Mouse (Mus musculus) c-Kit-positive CD71-positive TER-119-negative erythroid progenitor cells, embryonic 14.5 days (primary cell): ENCODE data around the gene Gmpr.

Source experiments
- DNase-seq: peaks from one replicate; pipeline ENCODE4 v3.0.0-alpha.2; 2013; ENCODE audit warnings: low read depth

Gene Gmpr

GRCm38 (mm10) chr13:45505546-45505945 lies 1.7 kb upstream of the Gmpr start:
- no peak for DNase-seq

GRCm38 (mm10) chr13:45508495-45508894 lies 1.3 kb downstream of the Gmpr start:
- no peak for DNase-seq

- no peak for DNase-seq
These were observed 2.1 kb downstream of the Gmpr start for GRCm38 (mm10) chr13:45509366-45509765.

GRCm38 (mm10) chr13:45511706-45512435 lies 4.6 kb downstream of the Gmpr start:
- DNase-seq = peak; percentile 75

- DNase-seq = no peak
These were observed 5.3 kb downstream of the Gmpr start for GRCm38 (mm10) chr13:45512531-45512930.

GRCm38 (mm10) chr13:45513009-45513984 lies 6.1 kb downstream of the Gmpr start:
- DNase-seq = no peak

GRCm38 (mm10) chr13:45514115-45514514 lies 6.9 kb downstream of the Gmpr start:
- no peak for DNase-seq

- DNase-seq = no peak
These were observed 7.7 kb downstream of the Gmpr start for GRCm38 (mm10) chr13:45514832-45515422.

GRCm38 (mm10) chr13:45516501-45517393 lies 9.5 kb downstream of the Gmpr start:
- no peak for DNase-seq

GRCm38 (mm10) chr13:45524305-45524704 lies 17.1 kb downstream of the Gmpr start:
- no peak for DNase-seq

GRCm38 (mm10) chr13:45524791-45525435 lies 17.7 kb downstream of the Gmpr start:
- DNase-seq = no peak

- DNase-seq = no peak
These were observed 19.0 kb downstream of the Gmpr start for GRCm38 (mm10) chr13:45526230-45526629.

- DNase-seq = peak; percentile 80
These were observed 20.2 kb downstream of the Gmpr start for GRCm38 (mm10) chr13:45527232-45527964.

GRCm38 (mm10) chr13:45528787-45529186 lies 21.5 kb downstream of the Gmpr start:
- no peak for DNase-seq

- DNase-seq = no peak
These were observed 23.5 kb downstream of the Gmpr start for GRCm38 (mm10) chr13:45530754-45531153.

GRCm38 (mm10) chr13:45535731-45536453 lies 28.6 kb downstream of the Gmpr start:
- no peak for DNase-seq

- DNase-seq = no peak
These were observed 29.9 kb downstream of the Gmpr start for GRCm38 (mm10) chr13:45537110-45537509.

GRCm38 (mm10) chr13:45538091-45538490 lies 30.8 kb downstream of the Gmpr start:
- DNase-seq = no peak

GRCm38 (mm10) chr13:45538532-45539204 lies 31.4 kb downstream of the Gmpr start:
- no peak for DNase-seq
